Mouse (Mus musculus): Measurements from ENCODE around the gene Ubtd1. TPM values are rescaled to one million over a fixed set of nuclear protein-coding genes. Genes with fewer than 3 reads are reported as not detected.

The Ubtd1 gene
- total RNA-seq, 1 experiment from 2014 or later = 3.6 TPM

DNA sequence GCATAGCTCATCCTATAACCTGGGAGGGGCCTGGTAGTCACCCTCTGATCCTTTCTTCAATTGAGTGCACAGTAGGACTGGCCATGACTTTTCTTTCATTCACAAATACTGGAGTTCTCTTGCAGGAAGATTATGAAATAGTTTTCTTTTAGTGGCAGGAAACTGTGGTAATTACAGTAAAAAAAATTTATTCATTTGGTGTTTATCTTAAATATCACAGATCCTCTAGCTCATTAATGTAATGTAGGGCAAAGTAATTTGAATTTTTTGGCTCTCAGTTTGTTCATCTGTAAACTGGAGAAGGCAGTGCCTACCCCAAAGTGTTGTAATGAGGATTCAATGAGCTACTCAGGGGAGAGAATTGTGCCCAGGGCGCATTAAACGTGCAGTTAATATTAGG, 11.4 kb downstream of the Ubtd1 start:
- ATAC-seq (replicated peaks; ENCODE audit: low read depth, poor library complexity, severe bottlenecking) = 0 out of 2 replicates have a peak, but pooled peaks have one; percentile 34

DNA sequence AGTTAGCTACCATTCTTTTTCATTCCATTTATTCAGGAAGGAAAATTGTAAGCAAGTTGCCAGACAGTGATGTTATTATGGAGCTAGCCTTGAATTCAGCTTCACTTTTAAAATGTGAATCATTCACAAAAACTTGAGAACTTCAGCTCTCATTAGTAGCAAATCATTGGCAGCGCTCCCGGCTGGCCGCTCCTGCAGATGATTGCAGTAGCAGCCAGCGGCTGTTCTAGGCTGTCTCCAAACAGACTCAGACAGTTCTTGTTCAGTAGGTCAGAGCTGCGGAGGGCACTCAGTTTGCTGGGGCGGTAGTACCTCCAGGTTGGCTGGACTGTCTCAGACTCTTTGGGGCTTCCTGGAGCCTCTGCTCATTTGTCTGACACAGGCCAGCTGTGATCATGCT, 11.9 kb downstream of the Ubtd1 start:
- ATAC-seq (replicated peaks; ENCODE audit: low read depth, poor library complexity, severe bottlenecking) = no peak

DNA sequence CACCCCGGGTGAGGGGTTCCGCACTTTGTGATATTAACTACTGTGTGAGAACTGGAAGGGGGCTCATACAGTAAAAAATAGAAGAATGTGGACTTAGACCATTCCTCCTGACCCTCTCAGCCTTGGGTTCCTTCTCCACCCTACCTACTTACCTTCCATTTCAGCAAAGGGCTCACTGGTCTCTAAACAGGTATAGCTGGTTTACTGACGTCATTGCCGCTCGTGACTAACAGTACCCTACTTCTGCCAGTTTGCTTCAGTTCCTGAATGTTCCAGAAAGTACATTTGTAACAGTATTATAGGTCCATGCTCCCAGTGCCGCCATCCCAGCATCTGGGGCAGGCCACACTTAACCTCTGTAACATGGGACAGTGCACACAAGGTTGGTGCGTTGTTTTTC, 12.5 kb downstream of the Ubtd1 start:
- no peak for ATAC-seq (replicated peaks; ENCODE audit: low read depth, poor library complexity, severe bottlenecking)

- ATAC-seq (replicated peaks; ENCODE audit: low read depth, poor library complexity, severe bottlenecking) = no peak
Measured at GRCm38 (mm10) chr19:41995483-41995882, 13.9 kb downstream of the Ubtd1 start.

DNA sequence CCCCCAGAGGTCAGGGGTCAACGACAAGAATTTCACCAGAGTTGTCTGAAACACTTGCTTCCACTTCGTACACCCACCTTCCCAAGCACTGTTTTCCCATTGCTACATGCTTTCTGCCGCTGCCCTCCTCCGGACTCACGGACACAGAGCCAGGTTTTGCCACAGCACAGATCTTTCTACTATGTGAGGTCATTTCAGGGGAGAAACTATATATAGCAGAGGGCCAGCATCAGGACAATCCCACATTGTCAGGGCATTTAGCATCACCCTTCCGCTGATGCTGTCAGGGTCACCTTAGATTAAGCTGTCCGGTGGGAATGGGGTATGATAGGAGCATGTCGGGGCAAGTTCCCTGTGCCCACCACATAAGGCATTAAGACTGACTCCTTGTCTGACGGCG, 15.5 kb downstream of the Ubtd1 start:
- ATAC-seq (replicated peaks; ENCODE audit: low read depth, poor library complexity, severe bottlenecking) = no peak

DNA sequence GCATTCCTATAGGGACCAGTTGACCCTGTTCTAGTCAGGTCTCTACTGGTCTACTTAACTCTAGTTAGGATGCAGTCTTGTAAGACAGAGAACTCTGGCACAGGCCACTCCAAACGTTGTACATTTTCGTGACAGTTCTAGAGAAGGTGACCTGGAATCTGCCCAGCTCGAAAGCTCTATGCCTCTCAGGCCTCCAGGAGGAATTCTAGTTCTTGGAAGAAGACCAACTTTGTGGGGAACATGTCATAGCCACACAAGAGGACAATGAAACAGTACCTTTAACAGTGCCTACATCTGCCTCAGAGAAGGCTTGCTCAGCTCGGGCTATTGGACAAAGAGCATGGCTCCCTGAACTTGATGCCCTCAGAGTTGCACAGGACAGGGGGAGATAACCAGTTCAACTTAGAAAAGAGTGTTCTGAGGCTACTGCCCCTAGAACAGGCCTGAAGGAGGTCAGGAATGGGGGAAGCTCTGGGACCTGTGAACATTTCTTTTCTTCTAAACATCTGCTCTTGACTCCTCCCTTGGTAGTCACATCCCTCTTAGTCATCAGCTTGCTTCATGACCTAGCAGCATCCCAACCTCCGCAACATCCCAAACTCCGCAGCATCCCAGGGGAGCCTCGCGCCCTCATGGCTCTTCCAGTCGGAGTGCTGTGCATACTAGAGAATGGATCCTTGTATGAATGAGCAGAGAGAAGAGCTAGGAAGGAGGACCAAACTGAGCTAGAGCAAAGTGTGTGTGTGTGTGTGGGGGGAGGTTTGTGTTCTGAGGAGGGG, 17.4 kb downstream of the Ubtd1 start:
- ATAC-seq (replicated peaks; ENCODE audit: low read depth, poor library complexity, severe bottlenecking) = no peak

GRCm38 (mm10) chr19:41999688-42000283, 18.2 kb downstream of the Ubtd1 start:
- ATAC-seq (replicated peaks; ENCODE audit: low read depth, poor library complexity, severe bottlenecking) = no peak

- no peak for ATAC-seq (replicated peaks; ENCODE audit: low read depth, poor library complexity, severe bottlenecking)
Measured at GRCm38 (mm10) chr19:42000446-42000958, 18.9 kb downstream of the Ubtd1 start.

GRCm38 (mm10) chr19:42001253-42001980, 19.9 kb downstream of the Ubtd1 start:
- peak; percentile 39 for ATAC-seq (replicated peaks; ENCODE audit: low read depth, poor library complexity, severe bottlenecking)

DNA sequence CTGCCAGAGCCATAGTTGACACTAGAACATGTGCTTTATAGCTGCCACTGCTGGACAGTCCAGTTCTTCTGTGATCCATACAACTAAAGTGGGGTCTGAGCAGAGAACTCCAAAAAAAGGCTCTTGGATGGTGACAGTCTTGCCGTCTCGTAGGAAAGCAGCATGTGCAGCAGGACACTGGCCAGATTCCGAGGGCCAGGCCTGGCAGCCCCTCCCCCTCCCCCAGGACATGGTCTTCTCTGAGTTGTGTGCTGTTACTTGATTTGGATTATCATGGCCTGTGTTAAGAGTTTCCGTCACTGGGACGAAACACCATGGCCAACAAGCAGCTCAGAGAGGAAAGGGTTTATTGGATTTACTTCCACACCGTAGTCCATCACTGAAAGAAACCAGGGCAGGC, 22.7 kb downstream of the Ubtd1 start:
- ATAC-seq (replicated peaks; ENCODE audit: low read depth, poor library complexity, severe bottlenecking) = no peak

DNA sequence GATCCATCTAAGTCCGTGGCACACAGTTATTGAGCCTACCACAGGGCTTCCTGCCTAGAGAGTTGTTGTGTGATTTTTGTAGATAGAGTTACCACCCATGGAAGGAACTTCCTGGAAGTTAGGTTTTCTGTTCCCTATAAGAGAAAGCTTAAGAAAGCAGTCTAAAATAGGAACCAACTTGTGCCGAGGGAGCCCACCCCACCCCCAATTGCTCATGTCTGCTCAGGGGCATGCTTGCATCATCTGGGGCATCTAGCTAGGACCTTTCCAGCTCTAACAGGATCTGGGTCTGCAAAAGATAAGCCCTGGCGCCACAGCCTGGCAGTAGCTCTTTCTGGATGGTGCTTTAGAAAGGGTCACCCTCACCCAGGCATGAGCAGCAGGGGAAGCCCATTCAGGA, 24.1 kb downstream of the Ubtd1 start:
- peak; percentile 85 for ATAC-seq (replicated peaks; ENCODE audit: low read depth, poor library complexity, severe bottlenecking)

DNA sequence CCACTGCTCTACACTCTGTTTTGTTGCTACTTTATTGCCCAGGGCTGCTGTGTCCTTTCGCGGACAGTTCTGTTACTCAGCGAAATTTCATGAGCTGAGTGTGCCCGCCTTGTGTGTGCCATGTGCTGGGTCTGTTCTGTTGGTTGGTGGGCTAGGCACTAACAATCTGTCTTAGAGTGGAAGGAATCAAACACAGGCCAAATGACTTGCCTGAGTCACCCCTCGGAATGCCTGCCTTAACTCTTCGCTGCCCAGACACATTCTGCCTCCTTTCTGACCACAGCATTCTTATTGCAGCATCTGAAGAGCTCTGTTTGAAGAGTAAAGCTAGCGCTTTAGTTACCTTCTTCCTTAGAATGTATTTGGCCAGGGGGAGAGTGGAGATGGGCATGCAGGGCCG, 25.0 kb downstream of the Ubtd1 start:
- ATAC-seq (replicated peaks; ENCODE audit: low read depth, poor library complexity, severe bottlenecking) = no peak

DNA sequence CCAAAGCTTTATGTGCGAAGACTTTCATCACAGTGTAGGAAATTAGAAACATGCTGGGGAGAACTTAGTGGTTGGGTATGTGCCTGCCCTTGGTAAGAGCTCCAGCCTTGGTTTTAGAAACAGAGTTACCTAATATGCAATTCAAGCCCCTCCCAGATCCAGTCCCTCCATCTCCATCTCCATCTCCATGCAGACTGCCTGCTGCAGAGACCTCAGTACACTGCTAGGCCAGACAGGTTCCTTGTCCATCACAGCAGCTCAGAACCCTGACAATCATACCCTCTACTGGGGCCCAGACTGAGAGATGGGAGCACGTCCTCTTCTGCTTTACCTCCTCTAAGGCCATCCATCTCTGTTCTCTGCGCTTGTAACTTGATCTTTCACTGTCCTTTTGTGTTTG, 27.0 kb downstream of the Ubtd1 start:
- no peak for ATAC-seq (replicated peaks; ENCODE audit: low read depth, poor library complexity, severe bottlenecking)

GRCm38 (mm10) chr19:42009067-42009466, 27.5 kb downstream of the Ubtd1 start:
- no peak for ATAC-seq (replicated peaks; ENCODE audit: low read depth, poor library complexity, severe bottlenecking)

DNA sequence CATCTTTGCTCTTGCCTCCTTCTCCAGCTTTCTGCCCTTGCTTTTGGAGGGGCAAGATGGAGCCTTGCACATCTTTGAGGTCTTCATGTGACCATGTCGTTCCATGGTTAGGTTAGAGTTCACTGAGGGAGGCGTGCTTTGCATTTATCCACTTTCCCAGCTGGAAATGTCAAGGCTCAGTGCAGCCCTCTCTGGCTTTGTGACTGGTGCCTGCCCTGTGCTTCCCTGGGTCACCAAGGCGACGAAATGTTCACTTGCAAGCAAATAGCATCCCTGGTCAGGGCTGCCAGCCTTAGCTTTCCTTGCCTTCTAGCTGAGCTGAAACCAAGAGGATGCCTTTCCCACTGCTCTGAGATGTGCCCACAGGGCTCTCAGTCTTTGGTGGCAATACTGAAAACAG, 28.9 kb downstream of the Ubtd1 start:
- ATAC-seq (replicated peaks; ENCODE audit: low read depth, poor library complexity, severe bottlenecking) = no peak

- ATAC-seq (replicated peaks; ENCODE audit: low read depth, poor library complexity, severe bottlenecking) = no peak
Measured at GRCm38 (mm10) chr19:42011123-42011522, 29.6 kb downstream of the Ubtd1 start.

DNA sequence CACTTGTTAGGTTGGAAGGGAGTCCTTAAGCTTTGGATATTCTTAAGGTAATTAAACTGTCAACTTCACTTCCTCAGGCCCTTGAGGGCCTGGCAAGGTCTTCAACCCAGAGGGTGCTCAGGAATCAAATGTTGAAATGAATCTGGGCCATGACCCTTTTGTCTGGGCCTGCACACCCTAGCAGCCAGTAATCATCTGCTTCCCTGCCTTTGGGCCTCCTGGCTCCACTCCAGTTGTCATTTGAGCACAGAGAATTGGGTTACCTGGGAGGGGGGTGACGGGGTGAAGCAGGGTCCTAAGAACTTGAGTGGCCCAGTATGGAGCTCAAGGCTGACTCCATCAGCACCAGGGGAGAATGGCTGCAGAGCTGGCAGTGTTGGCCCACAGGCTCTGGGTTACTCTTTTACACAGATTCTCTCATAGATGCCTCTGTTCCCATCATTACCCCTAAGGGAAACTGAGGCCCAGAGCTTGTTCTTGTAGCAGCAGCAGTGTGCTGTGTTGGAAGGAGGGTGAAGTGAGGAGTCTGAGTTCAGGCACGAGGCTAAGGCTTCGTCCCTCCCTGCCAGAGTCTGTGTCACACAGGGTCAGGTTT, 32.8 kb downstream of the Ubtd1 start:
- ATAC-seq (replicated peaks; ENCODE audit: low read depth, poor library complexity, severe bottlenecking) = no peak

GRCm38 (mm10) chr19:42015001-42015400, 33.4 kb downstream of the Ubtd1 start:
- ATAC-seq (replicated peaks; ENCODE audit: low read depth, poor library complexity, severe bottlenecking) = no peak

DNA sequence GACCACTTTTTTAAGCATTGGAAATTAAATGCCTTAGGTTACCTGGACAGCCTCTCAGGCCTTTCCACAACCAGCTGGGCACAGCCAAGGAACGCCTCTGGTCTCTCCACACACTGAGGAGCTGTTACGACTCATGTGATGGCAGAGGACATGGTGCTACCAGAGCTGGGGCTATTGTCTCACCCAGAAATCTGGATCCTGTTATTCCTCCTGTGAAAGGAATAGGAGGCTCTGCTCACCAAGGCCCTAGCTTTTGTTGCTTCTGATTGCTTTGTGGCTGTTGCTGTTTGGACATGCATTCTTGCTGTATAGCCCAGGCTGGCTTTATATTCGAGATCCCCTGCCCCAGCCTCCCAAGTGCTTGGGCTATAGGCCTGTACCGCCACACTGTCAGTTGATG, 34.7 kb downstream of the Ubtd1 start:
- ATAC-seq (replicated peaks; ENCODE audit: low read depth, poor library complexity, severe bottlenecking) = no peak

- no peak for ATAC-seq (replicated peaks; ENCODE audit: low read depth, poor library complexity, severe bottlenecking)
Measured at GRCm38 (mm10) chr19:42016840-42017239, 35.3 kb downstream of the Ubtd1 start.

Data from common myeloid progenitor, adult 5-6 weeks (primary cell).